Mouse (Mus musculus) liver, postnatal 0 days (tissue): ENCODE results near the gene Cxcl16. TPM values are rescaled to one million over a fixed set of nuclear protein-coding genes. Genes with fewer than 3 reads are reported as not detected.

Experiments used
- ATAC-seq: fragments of 200-750 bp; cut with Nextera tagmentation; 2 replicates; pipeline ENCODE4 v1.8.0; 2017; ENCODE audit warnings: mild to moderate bottlenecking, moderate library complexity
- DNase-seq: peaks from one replicate; pipeline ENCODE4 v3.0.0-alpha.2; 2016
- H3K27ac ChIP-seq: fragments of 300-500 bp; sonication (generic); 2 replicates; pipeline ENCODE4 v1.5.1; 2014; ENCODE audit warnings: antibody characterized with exemption, moderate library complexity, mild to moderate bottlenecking, low read depth
- H3K27me3 ChIP-seq: fragments of 300-500 bp; sonication (generic); 2 replicates; pipeline ENCODE4 v1.6.1; 2014; ENCODE audit warnings: low read length, control low read depth, mixed read lengths; ENCODE audit not compliant: insufficient read depth
- H3K36me3 ChIP-seq: fragments of 300-500 bp; sonication (generic); replicated peaks from 2 replicates; pipeline ENCODE4 v1.6.1; 2014; ENCODE audit warnings: mild to moderate bottlenecking, control low read depth, low read length, moderate library complexity, mixed read lengths; ENCODE audit not compliant: insufficient read depth
- H3K4me1 ChIP-seq: fragments of 300-500 bp; sonication (generic); 2 replicates; pipeline ENCODE4 v1.6.1; 2014; ENCODE audit warnings: antibody characterized with exemption, mild to moderate bottlenecking, control low read depth; ENCODE audit not compliant: insufficient read depth
- H3K4me2 ChIP-seq: fragments of 300-500 bp; sonication (generic); 2 replicates; pipeline ENCODE4 v1.6.1; 2014; ENCODE audit warnings: low read depth, mild to moderate bottlenecking, low read length, moderate library complexity, mixed read lengths
- H3K4me3 ChIP-seq: fragments of 300-500 bp; sonication (generic); 2 replicates; pipeline ENCODE4 v1.5.1; 2014; ENCODE audit warnings: low read depth, low read length
- H3K9ac ChIP-seq: fragments of 300-500 bp; sonication (generic); replicated peaks from 2 replicates; pipeline ENCODE4 v1.6.1; 2014; ENCODE audit warnings: mild to moderate bottlenecking, moderate library complexity
- H3K9me3 ChIP-seq: fragments of 300-500 bp; sonication (generic); 2 replicates; pipeline ENCODE4 v1.6.1; 2016; ENCODE audit warnings: mild to moderate bottlenecking, control low read depth, low read length, mixed read lengths
- CTCF ChIP-seq: sonication (generic); IDR thresholded peaks from 2 replicates; pipeline ENCODE4 v1.5.1; 2016; ENCODE audit warnings: antibody characterized with exemption, low read depth
- EP300 ChIP-seq: IDR thresholded peaks from 2 replicates; pipeline ENCODE4 v1.6.1; 2016; ENCODE audit warnings: antibody characterized with exemption, low read depth, mild to moderate bottlenecking
- WGBS: fragments of 180-500 bp; shearing (Covaris S2); extraction: QIAGEN DNeasy Blood & Tissue Kit; methylation state at CpG from one replicate; pipeline ENCODE4 v1.1.7; 2014; ENCODE audit not compliant: insufficient replicate concordance; 5-methylcytosine and 5-hydroxymethylcytosine counted together
- polyA plus RNA-seq: library from polyadenylated mRNA; unstranded; fragments of >200 nt; fragmentation: Nextera tagmentation; extraction: Ambion mirVana; gene quantifications from 2 replicates; pipeline ENCODE4 v1.2.1, GENCODE M21; 2015

The Cxcl16 gene
- 9.2 and 9.4 TPM in 2 replicates for polyA plus RNA-seq

DNA sequence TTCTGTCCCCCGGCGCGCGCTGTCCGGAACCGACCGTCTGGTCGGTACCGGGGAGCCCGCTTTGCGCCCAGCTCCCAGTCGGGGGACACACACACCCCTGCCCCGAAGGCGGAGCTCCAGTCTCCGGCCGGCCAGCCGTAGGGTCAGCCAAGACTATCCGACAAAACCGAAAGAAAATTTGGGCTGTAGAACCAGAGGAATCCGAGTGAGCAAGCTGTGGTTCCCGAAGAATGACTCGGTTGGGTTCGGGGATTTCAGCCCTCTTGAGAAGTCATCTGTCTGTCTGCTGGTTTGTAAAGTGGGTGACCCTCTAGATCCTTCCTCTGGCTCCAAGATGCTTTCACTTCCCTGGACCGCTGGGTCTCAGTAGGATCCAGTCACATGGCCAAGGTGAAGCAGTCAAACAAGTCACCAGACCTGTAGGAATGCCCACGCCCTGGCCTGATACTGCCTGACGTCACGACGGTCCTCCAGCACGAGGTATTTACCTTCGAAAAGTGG, at the start of gene Cxcl16:
Gene Cxcl16 (minus strand): TSS at position 384 of the 501 bp plus-strand sequence.
- Histone ChIP-seq H3K27me3 (peaks cover 25% of the 10 kb centered on the region), H3K9ac (peak within 1 kb of the TSS; percentile 63), H3K4me3 (peak within 1 kb of the TSS; percentile 58), H3K4me1 (peaks cover 3% of the 10 kb centered on the region; the same call in 1 of the 2 replicates), H3K9me3 (no peaks in the 10 kb centered on the region), H3K27ac (peak within 1 kb of the TSS; percentile 66), H3K4me2 (peak within 1 kb of the TSS; percentile 82), H3K36me3 (no peaks in the 10 kb centered on the region)
- TF ChIP-seq EP300, result no peak
- TF ChIP-seq CTCF, result no peak
- WGBS, result 3% methylated on average over 30 of the region's 30 CpGs
- peak; percentile 54; the same call in 1 of the 2 replicates for ATAC-seq
- DNase-seq, result no peak

DNA sequence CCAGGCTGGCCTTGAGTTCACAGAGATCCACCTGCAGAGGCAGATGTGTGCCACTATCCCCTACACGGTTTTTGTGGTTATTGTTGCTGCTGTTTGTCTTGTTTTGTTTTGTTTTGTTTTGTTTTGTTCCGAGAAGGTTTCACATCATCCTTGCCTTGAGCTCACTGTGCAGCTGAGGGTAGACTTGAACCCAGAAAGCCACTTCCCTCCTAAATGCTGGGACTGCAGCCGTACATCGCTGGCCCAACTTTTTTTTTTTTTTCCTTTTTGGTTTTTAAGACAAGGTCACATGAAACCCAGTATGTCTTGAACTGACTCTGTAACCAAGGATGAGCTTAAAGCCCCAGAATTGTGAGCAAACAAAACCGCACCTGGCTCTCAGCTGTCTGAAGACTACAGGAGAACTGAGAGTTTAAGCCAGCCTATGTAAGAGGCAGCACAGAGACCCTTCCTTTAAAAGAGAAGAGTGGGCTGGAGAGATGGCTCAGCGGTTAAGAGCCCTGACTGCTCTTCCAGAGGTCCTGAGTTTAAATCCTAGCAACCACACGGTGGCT, 47.3 kb upstream of the Cxcl16 start:
- no peak overlapping the region for H3K27ac ChIP-seq
- H3K4me1 ChIP-seq, result 0 out of 2 replicates have a peak, but pooled peaks cover 5% of the 10 kb centered on the region
- ATAC-seq (no peak), DNase-seq (no peak)
- no peaks in the 10 kb centered on the region for H3K36me3 ChIP-seq
- 66% methylated on average over 7 of the region's 7 CpGs for WGBS
- H3K4me2 ChIP-seq, result no peak overlapping the region
- no peak for TF ChIP-seq CTCF
- no peak for TF ChIP-seq EP300
- no peaks in the 10 kb centered on the region for H3K27me3 ChIP-seq
- H3K9ac ChIP-seq, result no peak overlapping the region
- H3K4me3 ChIP-seq, result no peak overlapping the region
- no peaks in the 10 kb centered on the region for H3K9me3 ChIP-seq

- H3K4me1 ChIP-seq, result 0 out of 2 replicates have a peak, but pooled peaks cover 9% of the 10 kb centered on the region
- no peaks in the 10 kb centered on the region for H3K27me3 ChIP-seq
- H3K4me2 ChIP-seq, result no peak overlapping the region; the same call in 1 of the 2 replicates
- no peaks in the 10 kb centered on the region for H3K9me3 ChIP-seq
- TF ChIP-seq EP300 (no peak), CTCF (peak; percentile 82)
- H3K36me3 ChIP-seq, result no peaks in the 10 kb centered on the region
- ATAC-seq, result 0 out of 2 replicates have a peak, but pooled peaks have one; percentile 28
- no peak overlapping the region for H3K4me3 ChIP-seq
- H3K27ac ChIP-seq, result no peak overlapping the region
- DNase-seq, result peak; percentile 80
- H3K9ac ChIP-seq, result no peak overlapping the region
- WGBS, result 16% methylated on average over 4 of the region's 4 CpGs
Measured at GRCm38 (mm10) chr11:70506385-70506784, 46.6 kb upstream of the Cxcl16 start.

DNA sequence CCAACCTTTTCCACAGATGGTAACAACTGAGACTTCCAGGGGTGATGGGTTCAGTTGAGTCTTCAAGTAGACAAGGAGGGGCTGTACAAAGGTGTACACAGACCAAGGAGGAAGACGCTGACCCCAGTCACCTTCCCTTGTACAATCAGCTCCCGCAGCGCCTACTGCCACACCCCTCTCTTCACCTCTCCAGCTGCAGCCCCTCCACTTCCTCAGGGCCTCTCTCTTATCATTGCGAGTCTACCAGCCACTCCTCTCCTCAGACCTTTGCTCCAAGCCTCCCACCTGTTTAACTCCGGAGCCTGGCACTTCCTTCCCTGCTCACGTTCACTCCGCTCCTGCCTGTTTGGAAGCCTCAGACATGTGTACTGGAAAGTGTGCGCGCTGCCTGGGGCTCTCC, 45.2 kb upstream of the Cxcl16 start, which contains the start of gene Tm4sf5:
Gene Tm4sf5 (plus strand): TSS at position 275 of the 400 bp plus-strand sequence.
- DNase-seq, result no peak
- no peak within 1 kb of the TSS for H3K4me2 ChIP-seq
- no peak within 1 kb of the TSS for H3K27ac ChIP-seq
- H3K4me3 ChIP-seq, result no peak within 1 kb of the TSS
- 0 out of 2 replicates have a peak, but pooled peaks cover 11% of the 10 kb centered on the region for H3K4me1 ChIP-seq
- TF ChIP-seq CTCF (no peak), EP300 (no peak)
- no peaks in the 10 kb centered on the region for H3K27me3 ChIP-seq
- WGBS, result 43% methylated on average over 9 of the region's 9 CpGs
- H3K9ac ChIP-seq, result no peak within 1 kb of the TSS
- no peaks in the 10 kb centered on the region for H3K36me3 ChIP-seq
- no peaks in the 10 kb centered on the region for H3K9me3 ChIP-seq
- no peak for ATAC-seq

- no peak overlapping the region for H3K4me3 ChIP-seq
- ATAC-seq (peak; percentile 55), DNase-seq (no peak)
- H3K9ac ChIP-seq, result no peak overlapping the region
- 0 out of 2 replicates have a peak, but pooled peaks cover 11% of the 10 kb centered on the region for H3K4me1 ChIP-seq
- no peak overlapping the region for H3K4me2 ChIP-seq
- no peaks in the 10 kb centered on the region for H3K9me3 ChIP-seq
- H3K36me3 ChIP-seq, result no peaks in the 10 kb centered on the region
- TF ChIP-seq EP300 (no peak), CTCF (no peak)
- no peaks in the 10 kb centered on the region for H3K27me3 ChIP-seq
- WGBS, result 46% methylated on average over 3 of the region's 3 CpGs
- no peak overlapping the region for H3K27ac ChIP-seq
Measured at GRCm38 (mm10) chr11:70502018-70502417, 42.2 kb upstream of the Cxcl16 start.

DNA sequence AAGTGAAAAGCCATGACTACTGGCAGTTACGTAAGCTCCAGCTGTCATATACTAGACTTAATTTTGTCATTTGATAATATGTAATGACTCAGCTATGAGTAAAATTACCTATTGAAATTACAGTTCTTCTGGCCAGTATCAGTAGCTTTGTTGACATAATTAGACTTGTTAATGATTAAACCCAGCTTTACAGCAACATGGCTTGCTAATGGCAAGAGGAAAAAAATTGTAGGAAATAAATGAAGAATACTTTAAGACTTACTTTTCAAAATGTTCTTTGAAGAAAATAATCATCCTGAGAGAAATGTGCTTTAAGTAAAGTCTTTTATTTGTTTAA, 40.7 kb upstream of the Cxcl16 start:
- no peak for ATAC-seq
- H3K36me3 ChIP-seq, result no peaks in the 10 kb centered on the region
- no peaks in the 10 kb centered on the region for H3K9me3 ChIP-seq
- no peaks in the 10 kb centered on the region for H3K27me3 ChIP-seq
- no peak overlapping the region for H3K4me2 ChIP-seq
- TF ChIP-seq CTCF, result no peak
- TF ChIP-seq EP300, result no peak
- 0 out of 2 replicates have a peak, but pooled peaks cover 11% of the 10 kb centered on the region for H3K4me1 ChIP-seq
- H3K4me3 ChIP-seq, result no peak overlapping the region
- no peak overlapping the region for H3K9ac ChIP-seq
- WGBS, result 76% methylated on average over 1 of the region's 1 CpGs
- no peak for DNase-seq
- no peak overlapping the region for H3K27ac ChIP-seq
